Mouse (Mus musculus) limb, embryonic 12.5 days (tissue): Measurements from ENCODE around the gene Ap2b1. TPM values are rescaled to one million over a fixed set of nuclear protein-coding genes. Genes with fewer than 3 reads are reported as not detected.
"Not testable (repeated sequence)": the region's sequence is repeated elsewhere in the genome, so short reads cannot be mapped to it uniquely, and the experiment has no call there.

Source experiments
- ATAC-seq: fragments of 200-750 bp; cut with Nextera tagmentation; 2 replicates; pipeline ENCODE4 v1.8.0; 2017; ENCODE audit warnings: low read depth, moderate TSS enrichment; ENCODE audit not compliant: insufficient number of reproducible peaks, insufficient read depth, low FRiP score, low TSS enrichment
- H3K27ac ChIP-seq: fragments of 300-500 bp; sonication (generic); 2 replicates; pipeline ENCODE4 v1.5.1; 2016; ENCODE audit warnings: mild to moderate bottlenecking, moderate library complexity
- H3K27me3 ChIP-seq: fragments of 300-500 bp; sonication (generic); 2 replicates; pipeline ENCODE4 v1.6.1; 2016; ENCODE audit warnings: mild to moderate bottlenecking, moderate library complexity
- H3K36me3 ChIP-seq: fragments of 300-500 bp; sonication (generic); 2 replicates; pipeline ENCODE4 v1.6.1; 2016; ENCODE audit warnings: mild to moderate bottlenecking, moderate library complexity
- H3K4me1 ChIP-seq: fragments of 300-500 bp; sonication (generic); replicated peaks from 2 replicates; pipeline ENCODE4 v1.6.1; 2016
- H3K4me2 ChIP-seq: fragments of 300-500 bp; sonication (generic); 2 replicates; pipeline ENCODE4 v1.6.1; 2016; ENCODE audit warnings: mild to moderate bottlenecking, moderate library complexity
- H3K4me3 ChIP-seq: fragments of 300-500 bp; sonication (generic); replicated peaks from 2 replicates; pipeline ENCODE4 v1.5.1; 2016; ENCODE audit warnings: mild to moderate bottlenecking
- H3K9ac ChIP-seq: fragments of 300-500 bp; sonication (generic); replicated peaks from 2 replicates; pipeline ENCODE4 v1.6.1; 2016; ENCODE audit warnings: mild to moderate bottlenecking, moderate library complexity
- H3K9me3 ChIP-seq: fragments of 300-500 bp; sonication (generic); 2 replicates; pipeline ENCODE4 v1.6.1; 2016; ENCODE audit warnings: mild to moderate bottlenecking, moderate library complexity
- WGBS: fragments of 180-500 bp; shearing (Covaris S2); methylation state at CpG from one replicate; pipeline ENCODE4 v1.1.7; 2016; 5-methylcytosine and 5-hydroxymethylcytosine counted together
- polyA plus RNA-seq: library from polyadenylated mRNA; unstranded; fragments of >200 nt; fragmentation: Nextera tagmentation; extraction: Ambion mirVana; gene quantifications from 2 replicates; pipeline ENCODE4 v1.2.1, GENCODE M21; 2016

The Ap2b1 gene
- 56.1 and 62.6 TPM in 2 replicates for polyA plus RNA-seq

- peak within 1 kb of the TSS; percentile 73 for H3K9ac ChIP-seq
- H3K27ac ChIP-seq, result peak within 1 kb of the TSS; percentile 86
- peak; percentile 94 for ATAC-seq
- peaks cover 23% of the 10 kb centered on the region for H3K36me3 ChIP-seq
- no peaks in the 10 kb centered on the region for H3K9me3 ChIP-seq
- peak within 1 kb of the TSS; percentile 82 for H3K4me2 ChIP-seq
- H3K27me3 ChIP-seq, result no peaks in the 10 kb centered on the region
- WGBS, result 2% methylated on average over 56 of the region's 56 CpGs
- H3K4me1 ChIP-seq, result peaks cover 17% of the 10 kb centered on the region
- peak within 1 kb of the TSS; percentile 73 for H3K4me3 ChIP-seq
These were observed at the start of gene Ap2b1 for GRCm38 (mm10) chr11:83298225-83299195. Gene Ap2b1, plus strand, starts transcription at chr11:83299024.

GRCm38 (mm10) chr11:83257211-83257610, 41.6 kb upstream of the Ap2b1 start:
- WGBS, result 68% methylated on average over 5 of the region's 5 CpGs
- H3K27ac ChIP-seq, H3K27me3 ChIP-seq, H3K9ac ChIP-seq, H3K36me3 ChIP-seq, H3K4me3 ChIP-seq, H3K4me1 ChIP-seq, H3K9me3 ChIP-seq, ATAC-seq, H3K4me2 ChIP-seq: not testable (repeated sequence)

GRCm38 (mm10) chr11:83262673-83263072, 36.2 kb upstream of the Ap2b1 start:
- Histone ChIP-seq H3K36me3 (no peaks in the 10 kb centered on the region), H3K4me3 (no peak overlapping the region), H3K4me1 (no peaks in the 10 kb centered on the region), H3K27me3 (no peaks in the 10 kb centered on the region), H3K27ac (no peak overlapping the region), H3K9ac (no peak overlapping the region), H3K9me3 (no peaks in the 10 kb centered on the region), H3K4me2 (no peak overlapping the region)
- 85% methylated on average over 1 of the region's 1 CpGs for WGBS
- ATAC-seq, result no peak

- Histone ChIP-seq H3K36me3 (no peaks in the 10 kb centered on the region), H3K4me2 (no peak overlapping the region), H3K4me1 (no peaks in the 10 kb centered on the region), H3K27ac (no peak overlapping the region), H3K9me3 (no peaks in the 10 kb centered on the region), H3K9ac (no peak overlapping the region), H3K4me3 (no peak overlapping the region), H3K27me3 (no peaks in the 10 kb centered on the region)
- no peak for ATAC-seq
- WGBS, result 56% methylated on average over 3 of the region's 3 CpGs
These were observed 35.7 kb upstream of the Ap2b1 start for GRCm38 (mm10) chr11:83263146-83263545.

GRCm38 (mm10) chr11:83270842-83271150, 28.0 kb upstream of the Ap2b1 start:
- Histone ChIP-seq H3K4me2 (peak overlapping the region; percentile 62), H3K36me3 (no peaks in the 10 kb centered on the region), H3K9me3 (no peaks in the 10 kb centered on the region), H3K4me3 (peak overlapping the region; percentile 40), H3K9ac (peak overlapping the region; percentile 53), H3K4me1 (no peaks in the 10 kb centered on the region), H3K27me3 (no peaks in the 10 kb centered on the region), H3K27ac (peak overlapping the region; percentile 87)
- peak; percentile 4; the same call in 1 of the 2 replicates for ATAC-seq
- under 1% methylated on average over 6 of the region's 6 CpGs for WGBS

GRCm38 (mm10) chr11:83271151-83271950, 27.5 kb upstream of the Ap2b1 start:
- Histone ChIP-seq H3K27ac (peak overlapping the region; percentile 87), H3K4me2 (peak overlapping the region; percentile 62), H3K36me3 (no peaks in the 10 kb centered on the region), H3K27me3 (no peaks in the 10 kb centered on the region; the same call in 1 of the 2 replicates), H3K9me3 (no peaks in the 10 kb centered on the region), H3K9ac (peak overlapping the region; percentile 53; the same call in 1 of the 2 replicates), H3K4me3 (peak overlapping the region; percentile 40), H3K4me1 (no peaks in the 10 kb centered on the region)
- under 1% methylated on average over 26 of the region's 26 CpGs for WGBS
- ATAC-seq, result peak; percentile 88

GRCm38 (mm10) chr11:83271951-83272843, 26.6 kb upstream of the Ap2b1 start:
- H3K27me3 ChIP-seq, result no peaks in the 10 kb centered on the region; the same call in 1 of the 2 replicates
- H3K4me3 ChIP-seq, result no peak overlapping the region
- WGBS, result 15% methylated on average over 2 of the region's 2 CpGs
- no peak overlapping the region for H3K4me2 ChIP-seq
- H3K4me1 ChIP-seq, result no peaks in the 10 kb centered on the region
- H3K9ac ChIP-seq, result no peak overlapping the region
- H3K9me3 ChIP-seq, result no peaks in the 10 kb centered on the region
- no peak; the same call in 1 of the 2 replicates for ATAC-seq
- H3K27ac ChIP-seq, result no peak overlapping the region
- no peaks in the 10 kb centered on the region for H3K36me3 ChIP-seq

- no peaks in the 10 kb centered on the region for H3K9me3 ChIP-seq
These were observed 22.6 kb upstream of the Ap2b1 start for GRCm38 (mm10) chr11:83276251-83276650.

GRCm38 (mm10) chr11:83279024-83279423, 19.8 kb upstream of the Ap2b1 start:
- Histone ChIP-seq H3K4me1 (no peaks in the 10 kb centered on the region), H3K27ac (no peak overlapping the region), H3K36me3 (no peaks in the 10 kb centered on the region), H3K4me3 (no peak overlapping the region), H3K27me3 (no peaks in the 10 kb centered on the region; the same call in 1 of the 2 replicates), H3K9me3 (no peaks in the 10 kb centered on the region), H3K9ac (no peak overlapping the region), H3K4me2 (no peak overlapping the region)
- ATAC-seq, result no peak
- 80% methylated on average over 4 of the region's 4 CpGs for WGBS

More at GRCm38 (mm10) chr11:83276251-83276650, 22.6 kb upstream of the Ap2b1 start:
- ATAC-seq, result no peak
- no peaks in the 10 kb centered on the region for H3K4me1 ChIP-seq
- no peaks in the 10 kb centered on the region; the same call in 1 of the 2 replicates for H3K27me3 ChIP-seq
- H3K4me2 ChIP-seq, result no peak overlapping the region
- no peak overlapping the region for H3K27ac ChIP-seq
- no peaks in the 10 kb centered on the region for H3K36me3 ChIP-seq
- no peak overlapping the region for H3K9ac ChIP-seq
- 70% methylated on average over 7 of the region's 7 CpGs for whole genome bisulfite sequencing
- no peak overlapping the region for H3K4me3 ChIP-seq

GRCm38 (mm10) chr11:83279691-83280090, 19.1 kb upstream of the Ap2b1 start:
- no peak overlapping the region for H3K4me3 ChIP-seq
- no peak for ATAC-seq
- no peak overlapping the region for H3K4me2 ChIP-seq
- WGBS, result 74% methylated on average over 6 of the region's 6 CpGs
- H3K27me3 ChIP-seq, result no peaks in the 10 kb centered on the region; the same call in 1 of the 2 replicates
- H3K36me3 ChIP-seq, result no peaks in the 10 kb centered on the region
- H3K9ac ChIP-seq, result no peak overlapping the region
- no peaks in the 10 kb centered on the region for H3K4me1 ChIP-seq
- no peaks in the 10 kb centered on the region for H3K9me3 ChIP-seq
- no peak overlapping the region for H3K27ac ChIP-seq
